Mouse (Mus musculus) liver, embryonic 13.5 days (tissue): ENCODE data around the gene Rnf181. TPM values are rescaled to one million over a fixed set of nuclear protein-coding genes. Genes with fewer than 3 reads are reported as not detected.
A peak's percentile ranks its signal among the peaks of the same experiment; 100 is the strongest.

Experiments
- ATAC-seq: fragments of 200-750 bp; cut with Nextera tagmentation; 2 replicates; pipeline ENCODE4 v1.8.0; 2017; ENCODE audit warnings: low read depth, mild to moderate bottlenecking, moderate number of reproducible peaks, moderate library complexity
- DNase-seq: peaks from one replicate; pipeline ENCODE4 v3.0.0; 2022
- H3K27ac ChIP-seq: fragments of 300-500 bp; sonication (generic); 2 replicates; pipeline ENCODE4 v1.5.1; 2015; ENCODE audit warnings: moderate library complexity, mild to moderate bottlenecking, inconsistent platforms
- H3K27me3 ChIP-seq: fragments of 300-500 bp; sonication (generic); 2 replicates; pipeline ENCODE4 v1.6.1; 2015; ENCODE audit warnings: mild to moderate bottlenecking, inconsistent platforms
- H3K36me3 ChIP-seq: fragments of 300-500 bp; sonication (generic); 2 replicates; pipeline ENCODE4 v1.6.1; 2015; ENCODE audit warnings: mild to moderate bottlenecking, inconsistent platforms
- H3K4me1 ChIP-seq: fragments of 300-500 bp; sonication (generic); replicated peaks from 2 replicates; pipeline ENCODE4 v1.6.1; 2015; ENCODE audit warnings: inconsistent platforms
- H3K4me2 ChIP-seq: fragments of 300-500 bp; sonication (generic); 2 replicates; pipeline ENCODE4 v1.6.1; 2015; ENCODE audit warnings: inconsistent platforms, mild to moderate bottlenecking, moderate library complexity
- H3K4me3 ChIP-seq: fragments of 300-500 bp; sonication (generic); replicated peaks from 2 replicates; pipeline ENCODE4 v1.5.1; 2015; ENCODE audit warnings: mild to moderate bottlenecking, inconsistent platforms
- H3K9ac ChIP-seq: fragments of 300-500 bp; sonication (generic); 2 replicates; pipeline ENCODE4 v1.6.1; 2015; ENCODE audit warnings: mild to moderate bottlenecking, inconsistent platforms
- H3K9me3 ChIP-seq: fragments of 300-500 bp; sonication (generic); replicated peaks from 2 replicates; pipeline ENCODE4 v1.6.1; 2016; ENCODE audit warnings: inconsistent platforms
- WGBS: fragments of 180-500 bp; shearing (Covaris S2); methylation state at CpG from one replicate; pipeline ENCODE4 v1.1.7; 2015; ENCODE audit not compliant: insufficient replicate concordance; 5-methylcytosine and 5-hydroxymethylcytosine counted together
- polyA plus RNA-seq: library from polyadenylated mRNA; unstranded; fragments of >200 nt; fragmentation: Nextera tagmentation; extraction: Ambion mirVana; gene quantifications from 2 replicates; pipeline ENCODE4 v1.2.1, GENCODE M21; 2015

Gene Rnf181
- polyA plus RNA-seq, 1 experiment from 2014 or later, result 76.9 TPM

GRCm38 (mm10) chr6:72346261-72346660 is 20.5 kb downstream of the Rnf181 start:
- peak overlapping the region; percentile 93 for H3K27ac ChIP-seq
- H3K36me3 ChIP-seq, result peaks cover 43% of the 10 kb centered on the region
- H3K9me3 ChIP-seq, result no peaks in the 10 kb centered on the region
- peak overlapping the region; percentile 91; the same call in 1 of the 2 replicates for H3K4me3 ChIP-seq
- peaks cover 82% of the 10 kb centered on the region for H3K4me1 ChIP-seq
- no peak for ATAC-seq
- WGBS, result 60% methylated on average over 4 of the region's 4 CpGs
- peak overlapping the region; percentile 88 for H3K9ac ChIP-seq
- no peak for DNase-seq
- peak overlapping the region; percentile 90 for H3K4me2 ChIP-seq
- no peaks in the 10 kb centered on the region for H3K27me3 ChIP-seq

- no peaks in the 10 kb centered on the region for H3K9me3 ChIP-seq
- ATAC-seq (no peak), DNase-seq (no peak)
- peak overlapping the region; percentile 88 for H3K9ac ChIP-seq
- peak overlapping the region; percentile 93 for H3K27ac ChIP-seq
- H3K4me1 ChIP-seq, result peaks cover 82% of the 10 kb centered on the region
- H3K36me3 ChIP-seq, result peaks cover 44% of the 10 kb centered on the region
- 10% methylated on average over 6 of the region's 6 CpGs for WGBS
- H3K4me3 ChIP-seq, result peak overlapping the region; percentile 84
- H3K4me2 ChIP-seq, result peak overlapping the region; percentile 90
- H3K27me3 ChIP-seq, result no peaks in the 10 kb centered on the region
These were observed 21.1 kb downstream of the Rnf181 start for GRCm38 (mm10) chr6:72345633-72346032.

GRCm38 (mm10) chr6:72345074-72345567 is 21.6 kb downstream of the Rnf181 start, which contains the start of gene Usp39:
Usp39 (minus strand) TSS chr6:72345184.
- peak; percentile 81 for ATAC-seq
- WGBS, result under 1% methylated on average over 30 of the region's 30 CpGs
- H3K9ac ChIP-seq, result peak within 1 kb of the TSS; percentile 88

DNA sequence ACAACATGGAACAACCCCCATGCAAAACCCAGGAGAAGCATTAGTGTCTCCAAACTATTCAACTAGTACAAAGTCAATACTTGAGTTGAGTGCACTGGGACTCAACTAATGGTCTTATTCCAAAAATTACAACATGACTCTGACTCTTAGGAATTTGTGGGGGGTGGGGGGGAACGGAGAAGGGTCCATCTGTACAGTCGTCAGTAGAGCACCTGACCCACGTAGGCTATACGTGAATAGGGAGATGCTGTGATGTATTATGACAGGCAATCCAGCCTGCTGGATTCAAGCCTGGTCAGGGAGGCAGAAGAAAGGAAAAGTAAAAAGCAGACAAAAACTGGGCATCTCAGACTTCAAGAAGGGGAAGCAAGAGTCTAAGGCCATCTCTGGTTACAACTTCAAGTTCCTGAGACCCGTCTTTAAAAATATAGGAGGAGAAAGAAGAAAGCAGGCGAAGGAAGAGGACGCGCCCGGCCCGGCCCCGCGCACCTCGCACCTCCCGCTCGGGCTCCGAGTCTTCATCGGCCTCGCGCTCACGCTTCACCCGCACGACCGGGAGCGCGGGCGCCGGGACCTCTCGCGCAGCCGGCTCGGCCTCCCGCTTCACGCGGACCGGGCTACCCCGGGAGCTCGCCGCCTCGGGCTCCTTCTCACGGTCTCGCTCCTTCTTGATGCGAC is 22.2 kb downstream of the Rnf181 start:
- Histone ChIP-seq H3K4me2 (peak overlapping the region; percentile 90), H3K27ac (peak overlapping the region; percentile 93), H3K27me3 (no peaks in the 10 kb centered on the region), H3K9me3 (no peaks in the 10 kb centered on the region), H3K9ac (peak overlapping the region; percentile 88), H3K4me3 (peak overlapping the region; percentile 84), H3K4me1 (peaks cover 77% of the 10 kb centered on the region), H3K36me3 (peaks cover 41% of the 10 kb centered on the region)
- peak; percentile 71 for ATAC-seq
- under 1% methylated on average over 42 of the region's 42 CpGs for WGBS
- DNase-seq, result no peak

More at GRCm38 (mm10) chr6:72345074-72345567, 21.6 kb downstream of the Rnf181 start, which contains the start of gene Usp39:
- peak within 1 kb of the TSS; percentile 91 for H3K4me3 ChIP-seq
- no peaks in the 10 kb centered on the region for H3K27me3 ChIP-seq
- peaks cover 80% of the 10 kb centered on the region for H3K4me1 ChIP-seq
- peak; percentile 88 for DNase-seq
- H3K9me3 ChIP-seq, result no peaks in the 10 kb centered on the region
- peak within 1 kb of the TSS; percentile 90 for H3K4me2 ChIP-seq
- peak within 1 kb of the TSS; percentile 93 for H3K27ac ChIP-seq
- H3K36me3 ChIP-seq, result peaks cover 42% of the 10 kb centered on the region

GRCm38 (mm10) chr6:72340481-72340880 is 26.3 kb downstream of the Rnf181 start:
- H3K27ac ChIP-seq, result no peak overlapping the region
- 0 out of 2 replicates have a peak overlapping the region, but pooled peaks have one; percentile 23 for H3K9ac ChIP-seq
- no peak overlapping the region for H3K4me3 ChIP-seq
- ATAC-seq (no peak), DNase-seq (no peak)
- no peaks in the 10 kb centered on the region for H3K9me3 ChIP-seq
- H3K27me3 ChIP-seq, result no peaks in the 10 kb centered on the region
- H3K4me1 ChIP-seq, result peaks cover 43% of the 10 kb centered on the region
- H3K36me3 ChIP-seq, result peaks cover 69% of the 10 kb centered on the region
- WGBS, result 52% methylated on average over 2 of the region's 2 CpGs
- H3K4me2 ChIP-seq, result no peak overlapping the region

DNA sequence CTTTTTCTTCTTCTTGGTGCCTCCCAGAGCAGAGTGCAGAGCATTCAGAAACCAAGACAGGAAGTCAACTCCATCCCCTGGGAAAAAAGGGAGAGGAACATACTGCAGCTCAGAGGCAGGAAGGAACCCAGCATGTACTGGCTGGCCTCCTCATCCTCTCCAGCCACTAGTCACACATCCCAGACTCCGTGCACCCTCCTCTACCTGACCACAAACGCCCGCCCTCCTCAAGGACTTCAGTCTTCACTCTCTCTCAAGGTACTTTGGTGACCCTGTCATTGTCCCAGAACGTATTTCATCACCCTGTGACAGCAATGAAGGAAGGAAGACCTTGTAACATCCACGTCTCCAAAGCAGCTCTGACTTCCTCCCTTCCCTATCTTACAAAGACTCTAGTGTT is 33.6 kb downstream of the Rnf181 start:
- Histone ChIP-seq H3K27me3 (no peaks in the 10 kb centered on the region), H3K4me1 (no peaks in the 10 kb centered on the region), H3K4me3 (no peak overlapping the region), H3K9me3 (no peaks in the 10 kb centered on the region), H3K36me3 (peaks cover 100% of the 10 kb centered on the region), H3K4me2 (no peak overlapping the region), H3K9ac (no peak overlapping the region), H3K27ac (no peak overlapping the region)
- no peak for DNase-seq
- 61% methylated on average over 5 of the region's 5 CpGs for WGBS
- 0 out of 2 replicates have a peak, but pooled peaks have one; percentile 23 for ATAC-seq

DNA sequence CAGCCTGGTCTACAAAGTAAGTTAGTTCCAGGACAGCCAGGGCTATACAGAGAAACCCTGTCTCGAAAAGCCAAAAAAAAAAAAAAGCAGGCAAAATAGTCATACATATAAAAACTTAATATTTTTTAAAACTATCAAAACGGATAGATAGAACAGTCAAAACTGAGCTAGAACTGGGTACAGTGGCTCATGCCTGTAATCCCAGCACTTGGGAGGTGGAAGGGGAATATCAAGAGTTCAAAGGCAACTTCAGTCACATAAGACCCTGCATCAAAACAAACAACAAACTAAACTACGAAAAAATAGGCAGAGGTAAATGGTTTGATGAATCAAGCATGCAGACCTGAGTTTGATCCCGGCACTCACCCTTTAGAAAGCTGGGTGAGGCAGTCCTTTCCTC is 36.6 kb downstream of the Rnf181 start:
- Histone ChIP-seq H3K27me3 (no peaks in the 10 kb centered on the region), H3K4me3 (no peak overlapping the region), H3K9ac (no peak overlapping the region), H3K36me3 (peaks cover 99% of the 10 kb centered on the region), H3K9me3 (no peaks in the 10 kb centered on the region), H3K4me1 (peaks cover 10% of the 10 kb centered on the region; the same call in 1 of the 2 replicates), H3K27ac (no peak overlapping the region), H3K4me2 (no peak overlapping the region)
- DNase-seq (no peak), ATAC-seq (no peak)
- 86% methylated on average over 4 of the region's 4 CpGs for WGBS

GRCm38 (mm10) chr6:72329019-72329418 is 37.7 kb downstream of the Rnf181 start:
- H3K9ac ChIP-seq, result no peak overlapping the region
- ATAC-seq (no peak), DNase-seq (no peak)
- H3K36me3 ChIP-seq, result peaks cover 99% of the 10 kb centered on the region
- no peaks in the 10 kb centered on the region for H3K27me3 ChIP-seq
- no peak overlapping the region for H3K4me3 ChIP-seq
- no peak overlapping the region for H3K27ac ChIP-seq
- H3K9me3 ChIP-seq, result no peaks in the 10 kb centered on the region
- H3K4me2 ChIP-seq, result no peak overlapping the region
- peaks cover 21% of the 10 kb centered on the region for H3K4me1 ChIP-seq
- WGBS, result 82% methylated on average over 5 of the region's 5 CpGs

DNA sequence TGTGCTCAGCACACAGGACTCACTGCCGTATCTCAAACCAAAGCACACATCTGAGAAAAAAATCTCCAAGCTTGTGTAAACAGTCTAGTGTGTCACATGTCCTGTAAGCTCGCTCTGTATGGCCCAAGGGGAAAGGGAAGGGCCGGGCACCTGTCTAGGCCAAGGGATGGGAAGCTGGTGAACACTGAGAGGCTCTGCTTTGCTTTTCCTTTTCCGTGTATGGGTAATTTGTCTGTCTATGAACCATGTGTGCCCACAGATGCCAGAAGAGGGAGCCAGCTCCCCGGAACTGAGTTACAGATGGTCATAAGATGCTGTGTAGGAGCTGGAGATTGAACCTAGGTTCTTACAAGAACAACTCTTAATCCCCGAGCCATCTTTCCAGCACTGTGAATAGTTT is 40.5 kb downstream of the Rnf181 start:
- Histone ChIP-seq H3K4me2 (no peak overlapping the region), H3K27ac (peak overlapping the region; percentile 13; the same call in 1 of the 2 replicates), H3K36me3 (peaks cover 98% of the 10 kb centered on the region), H3K4me1 (peaks cover 34% of the 10 kb centered on the region), H3K9ac (no peak overlapping the region), H3K9me3 (no peaks in the 10 kb centered on the region), H3K27me3 (no peaks in the 10 kb centered on the region), H3K4me3 (no peak overlapping the region)
- DNase-seq (no peak), ATAC-seq (no peak)
- WGBS, result 75% methylated on average over 6 of the region's 6 CpGs

GRCm38 (mm10) chr6:72323786-72324508 is 42.8 kb downstream of the Rnf181 start:
- peak overlapping the region; percentile 50; the same call in 1 of the 2 replicates for H3K9ac ChIP-seq
- no peaks in the 10 kb centered on the region for H3K27me3 ChIP-seq
- ATAC-seq, result peak; percentile 99
- H3K36me3 ChIP-seq, result peaks cover 98% of the 10 kb centered on the region
- peak; percentile 62 for DNase-seq
- H3K4me1 ChIP-seq, result peaks cover 40% of the 10 kb centered on the region
- H3K9me3 ChIP-seq, result no peaks in the 10 kb centered on the region
- 58% methylated on average over 6 of the region's 6 CpGs for WGBS
- peak overlapping the region; percentile 92 for H3K27ac ChIP-seq
- H3K4me3 ChIP-seq, result no peak overlapping the region
- peak overlapping the region; percentile 17 for H3K4me2 ChIP-seq

DNA sequence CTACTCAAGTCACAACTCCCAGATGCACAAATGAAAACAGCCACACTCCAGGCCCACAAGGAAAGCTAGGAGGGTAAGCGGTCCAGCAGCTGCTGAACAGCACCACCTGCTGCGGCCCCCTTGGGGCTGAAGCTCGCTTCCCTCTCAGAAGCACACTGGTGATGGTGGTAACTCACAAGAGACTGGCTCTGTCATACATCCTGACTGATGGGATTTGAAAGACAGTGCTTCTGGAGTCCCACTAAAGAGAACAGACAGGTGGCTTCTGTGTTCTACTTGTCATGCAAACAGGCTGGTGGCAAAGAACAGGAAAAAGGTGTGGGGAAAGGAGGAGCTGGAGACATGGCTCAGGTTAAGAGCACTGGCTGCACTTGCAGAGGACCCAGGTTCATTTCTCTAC is 43.8 kb downstream of the Rnf181 start:
- ATAC-seq (no peak), DNase-seq (no peak)
- Histone ChIP-seq H3K9me3 (no peaks in the 10 kb centered on the region), H3K36me3 (peaks cover 98% of the 10 kb centered on the region), H3K27me3 (no peaks in the 10 kb centered on the region), H3K4me3 (no peak overlapping the region), H3K9ac (no peak overlapping the region), H3K27ac (peak overlapping the region; percentile 92), H3K4me1 (peaks cover 44% of the 10 kb centered on the region), H3K4me2 (no peak overlapping the region)
- WGBS, result 90% methylated on average over 3 of the region's 3 CpGs
